Mouse (Mus musculus): ENCODE measurements around the gene Agxt. TPM values are rescaled to one million over a fixed set of nuclear protein-coding genes. Genes with fewer than 3 reads are reported as not detected.

Gene Agxt
- total RNA-seq, 2 experiments from 2014 or later = not detected

DNA sequence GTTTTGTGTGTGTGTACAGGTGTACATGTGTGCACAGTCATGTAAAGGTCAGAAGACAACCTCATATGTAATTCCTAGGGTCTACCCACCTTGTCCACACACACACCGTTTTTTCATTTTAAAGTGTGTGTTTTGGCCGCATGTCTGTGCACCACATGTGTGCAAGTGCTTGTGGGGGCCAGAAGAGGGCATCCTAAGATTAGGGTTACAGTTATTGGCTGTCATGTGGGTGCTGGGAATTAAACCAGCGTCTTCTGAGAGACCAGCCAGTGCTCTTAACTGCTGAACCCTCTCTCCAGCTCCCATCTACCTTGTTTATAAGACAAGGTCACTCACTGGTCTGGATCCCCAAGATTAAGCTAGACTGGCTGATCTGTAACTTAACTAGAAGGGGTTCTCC is 59.9 kb downstream of the Agxt start:
- DNase-seq (ENCODE audit: low spot score) = no peak

Other genes with a start within 250 kb of the Agxt start
- under 1 TPM in 1 of 2 experiments, not detected in 1; 0.14 TPM for gene Ankmy1, start 232.3 kb upstream of the Agxt start, total RNA-seq (2021)
- 10 to 100 TPM; 23.1 to 24.5 TPM for gene Dusp28, start 228.3 kb upstream of the Agxt start, total RNA-seq (2021)
- 10 to 100 TPM; 60.5 to 67.5 TPM for gene Rnpepl1, start 224.5 kb upstream of the Agxt start, total RNA-seq (2021)
- gene Capn10, start 200.9 kb upstream of the Agxt start, total RNA-seq (2021) = 1 to 10 TPM; 4.0 to 5.2 TPM
- gene Gpr35, start 184.4 kb upstream of the Agxt start, total RNA-seq (2021) = under 1 TPM; 0.07 to 0.11 TPM
- not detected for gene Aqp12, start 128.9 kb upstream of the Agxt start, total RNA-seq (2021)
- gene Kif1a, start 33.3 kb upstream of the Agxt start, total RNA-seq (2021) = 1 to 10 TPM in 1 of 2 experiments, under 1 TPM in 1; 0.96 to 2.4 TPM
- gene 2310007B03Rik, start 25.7 kb downstream of the Agxt start, total RNA-seq (2021) = not detected
- gene Crocc2, start 33.5 kb downstream of the Agxt start, total RNA-seq (2021) = not detected
- gene Sned1, start 100.6 kb downstream of the Agxt start, total RNA-seq (2021) = 1 to 10 TPM; 3.7 to 4.1 TPM
- 10 to 100 TPM in 1 of 2 experiments, 1 to 10 TPM in 1; 9.3 to 10.0 TPM for gene Mterf4, start 170.7 kb downstream of the Agxt start, total RNA-seq (2021)
- 10 to 100 TPM; 16.2 to 21.0 TPM for gene Ppp1r7, start 207.6 kb downstream of the Agxt start, total RNA-seq (2021)
- under 1 TPM; 0.07 to 0.32 TPM for gene Pask, start 208.2 kb downstream of the Agxt start, total RNA-seq (2021)
- gene Ano7, start 238.7 kb downstream of the Agxt start, total RNA-seq (2021) = not detected

Measured in gastrocnemius, adult 18-20 months (tissue).